ENCODE assay signal across 7 mouse cellular contexts in the genomic region with DNA sequence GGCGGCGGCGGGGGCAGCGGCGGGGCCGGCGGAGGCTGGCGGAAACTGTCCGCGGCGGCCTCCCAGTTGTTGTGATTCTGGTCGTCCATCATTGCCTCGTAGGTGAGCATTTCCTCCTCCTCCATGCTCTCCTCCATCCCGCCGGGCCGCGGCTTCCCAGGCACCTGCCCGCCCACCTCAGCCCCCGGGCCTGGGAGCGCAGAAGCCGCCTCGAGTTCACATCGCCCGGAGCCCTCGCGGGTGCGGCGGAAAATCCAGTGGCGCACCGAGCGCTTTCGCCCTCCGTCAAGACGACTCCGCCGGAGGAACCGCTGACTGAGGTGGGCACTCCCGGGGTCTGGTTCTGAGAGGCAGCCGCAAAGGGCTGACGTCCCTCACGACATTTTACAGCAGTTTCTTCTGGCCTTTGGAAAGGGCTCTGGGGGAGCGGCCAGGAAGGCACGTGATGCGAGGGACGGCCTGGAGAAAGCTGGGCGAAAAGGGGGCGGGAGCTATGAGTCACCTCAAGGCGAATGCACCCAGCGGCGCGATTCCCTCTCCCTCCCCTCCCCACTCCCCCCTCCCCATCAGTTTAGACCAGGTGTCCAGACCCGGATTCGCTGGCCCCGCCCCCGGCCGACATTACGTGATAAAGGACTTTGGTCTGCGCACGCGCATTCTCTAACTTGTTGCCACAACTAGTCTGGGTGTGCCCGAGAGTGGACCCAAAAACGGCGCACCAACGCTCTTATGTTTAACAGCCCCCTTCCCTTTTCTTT. TPM values are rescaled to one million over a fixed set of nuclear protein-coding genes. Genes with fewer than 3 reads are reported as not detected.
A peak's percentile ranks its signal among the peaks of the same experiment; 100 is the strongest.
DNase-seq lines count a peak whose midpoint lies in the region; ATAC-seq and TF ChIP-seq lines count a peak whose summit lies in the region.

A gene (minus strand): TSS at position 444 of the 758 bp plus-strand sequence.

- H3K27me3 ChIP-seq in embryonic facial prominence, embryonic 10.5 days (replicated peaks; ENCODE audit: low read depth, poor library complexity, severe bottlenecking), result no peaks in the 10 kb centered on the region
- no peaks in the 10 kb centered on the region for H3K27me3 ChIP-seq in intestine, postnatal 0 days (replicated peaks; ENCODE audit: control insufficient read depth, insufficient read depth, low read length)
- H3K27me3 ChIP-seq in midbrain, embryonic 12.5 days, result no peaks in the 10 kb centered on the region
- H3K27me3 ChIP-seq in small intestine, adult 2 months (ENCODE audit: control insufficient read depth, insufficient read depth, low read length), result no peaks in the 10 kb centered on the region

- peak within 1 kb of the TSS; percentile 91 for H3K9ac ChIP-seq in intestine, postnatal 0 days (ENCODE audit: low read depth, low read length)
- H3K9ac ChIP-seq in midbrain, embryonic 12.5 days (replicated peaks), result peak within 1 kb of the TSS; percentile 94

- peak; percentile 98 for ATAC-seq in intestine, postnatal 0 days
- ATAC-seq in midbrain, embryonic 12.5 days (ENCODE audit: low FRiP score, low read depth), result peak; percentile 96

- H3K27ac ChIP-seq in embryonic facial prominence, embryonic 10.5 days (replicated peaks), result peak within 1 kb of the TSS; percentile 94
- peak within 1 kb of the TSS; percentile 93 for H3K27ac ChIP-seq in intestine, postnatal 0 days (ENCODE audit: low read depth, low read length)
- peak within 1 kb of the TSS; percentile 92 for H3K27ac ChIP-seq in midbrain, embryonic 12.5 days (replicated peaks)
- peak within 1 kb of the TSS; percentile 79 for H3K27ac ChIP-seq in small intestine, adult 2 months (ENCODE audit: insufficient read depth, low read depth, low read length)

- peak within 1 kb of the TSS; percentile 76 for H3K4me2 ChIP-seq in intestine, postnatal 0 days (replicated peaks; ENCODE audit: low read depth)
- peak within 1 kb of the TSS; percentile 87 for H3K4me2 ChIP-seq in midbrain, embryonic 12.5 days (replicated peaks)

- no peaks in the 10 kb centered on the region for H3K9me3 ChIP-seq in embryonic facial prominence, embryonic 10.5 days
- no peaks in the 10 kb centered on the region for H3K9me3 ChIP-seq in intestine, postnatal 0 days (ENCODE audit: control insufficient read depth)
- no peaks in the 10 kb centered on the region for H3K9me3 ChIP-seq in midbrain, embryonic 12.5 days

- intact Hi-C loops in left cerebral cortex, postnatal 4 days (cut with DNase I), result no loop called here

- DNase-seq in adrenal gland, postnatal 10 days, result peak; percentile 97
- DNase-seq in embryonic facial prominence, embryonic 10.5 days (ENCODE audit: low spot score), result peak; percentile 99
- DNase-seq in gonadal fat pad, adult 2 months (ENCODE audit: low read depth), result peak; percentile 70
- peak; percentile 98 for DNase-seq in left cerebral cortex, postnatal 4 days

- under 1% methylated on average over 64 of the region's 64 CpGs for WGBS in embryonic facial prominence, embryonic 10.5 days
- WGBS in intestine, postnatal 0 days, result under 1% methylated on average over 60 of the region's 64 CpGs
- under 1% methylated on average over 64 of the region's 64 CpGs for WGBS in midbrain, embryonic 12.5 days
- under 1% methylated on average over 58 of the region's 64 CpGs for WGBS in small intestine, adult 2 months

- TF ChIP-seq CTCF in intestine, postnatal 0 days (IDR thresholded peaks at IDR 0.05; ENCODE audit: low read depth), result no peak
- TF ChIP-seq CTCF in small intestine, adult 2 months (IDR thresholded peaks at IDR 0.05; ENCODE audit: extremely low read depth, insufficient read length, insufficient replicate concordance, low read depth, low read length), result no peak

- H3K36me3 ChIP-seq in embryonic facial prominence, embryonic 10.5 days (replicated peaks), result peaks cover 6% of the 10 kb centered on the region; the same call in 1 of the 2 replicates
- H3K36me3 ChIP-seq in intestine, postnatal 0 days (ENCODE audit: control insufficient read depth, insufficient read depth), result no peaks in the 10 kb centered on the region
- H3K36me3 ChIP-seq in midbrain, embryonic 12.5 days, result no peaks in the 10 kb centered on the region; the same call in 1 of the 2 replicates
- H3K36me3 ChIP-seq in small intestine, adult 2 months (ENCODE audit: control insufficient read depth, insufficient read depth, low read length), result no peaks in the 10 kb centered on the region; the same call in 1 of the 2 replicates

- H3K4me3 ChIP-seq in embryonic facial prominence, embryonic 10.5 days, result peak within 1 kb of the TSS; percentile 99
- peak within 1 kb of the TSS; percentile 96 for H3K4me3 ChIP-seq in intestine, postnatal 0 days (ENCODE audit: low read depth, low read length)
- peak within 1 kb of the TSS; percentile 98 for H3K4me3 ChIP-seq in midbrain, embryonic 12.5 days
- peak within 1 kb of the TSS; percentile 95 for H3K4me3 ChIP-seq in small intestine, adult 2 months (ENCODE audit: low read depth, low read length)

- peaks cover 26% of the 10 kb centered on the region for H3K4me1 ChIP-seq in embryonic facial prominence, embryonic 10.5 days
- no peaks in the 10 kb centered on the region; the same call in 1 of the 2 replicates for H3K4me1 ChIP-seq in intestine, postnatal 0 days (replicated peaks; ENCODE audit: control insufficient read depth, insufficient read depth, low read length)
- H3K4me1 ChIP-seq in midbrain, embryonic 12.5 days, result peaks cover 22% of the 10 kb centered on the region
- H3K4me1 ChIP-seq in small intestine, adult 2 months (ENCODE audit: control insufficient read depth, insufficient read depth, insufficient read length, low read length), result peaks cover 5% of the 10 kb centered on the region

- TF ChIP-seq POLR2A in small intestine, adult 2 months (IDR thresholded peaks at IDR 0.05; ENCODE audit: low read depth, low read length), result peak; percentile 69; the same call in 1 of the 2 replicates

RNA-seq across cellular contexts. Expression of the gene that starts here (rescaled TPM):
- total RNA-seq in adrenal gland, postnatal 10 days (2021), result 10 to 100 TPM; 36.6 to 42.0 TPM
- 29.4 and 30.3 TPM in 2 replicates for polyA plus RNA-seq in embryonic facial prominence, embryonic 10.5 days (2016; fragmentation: Nextera tagmentation; extraction: Ambion mirVana)
- 8.6 and 10.7 TPM in 2 replicates for polyA plus RNA-seq in gonadal fat pad, adult 2 months (2012; rRNA removed)
- 11.8 and 13.3 TPM in 2 replicates for polyA plus RNA-seq in intestine, postnatal 0 days (2015; fragmentation: Nextera tagmentation; extraction: Ambion mirVana)
- 10 to 100 TPM; 44.1 to 49.1 TPM for total RNA-seq in left cerebral cortex, postnatal 4 days (2021)
- 34.8 and 40.3 TPM in 2 replicates for polyA plus RNA-seq in midbrain, embryonic 12.5 days (2016; fragmentation: Nextera tagmentation; extraction: Ambion mirVana)
- 8.1 and 12.0 TPM in 2 replicates for polyA plus RNA-seq in small intestine, adult 2 months (2012; rRNA removed)

Comparison
In these comparisons a context has a peak if more than half of its experiments do, and no peak if none do; other contexts are left out.
1. Peak in every context shown above with its lines: DNase-seq, ATAC-seq, H3K4me3 ChIP-seq and H3K27ac ChIP-seq.